Mouse (Mus musculus): Measurements from ENCODE around the gene Cdt1.

Gene Cdt1

DNA sequence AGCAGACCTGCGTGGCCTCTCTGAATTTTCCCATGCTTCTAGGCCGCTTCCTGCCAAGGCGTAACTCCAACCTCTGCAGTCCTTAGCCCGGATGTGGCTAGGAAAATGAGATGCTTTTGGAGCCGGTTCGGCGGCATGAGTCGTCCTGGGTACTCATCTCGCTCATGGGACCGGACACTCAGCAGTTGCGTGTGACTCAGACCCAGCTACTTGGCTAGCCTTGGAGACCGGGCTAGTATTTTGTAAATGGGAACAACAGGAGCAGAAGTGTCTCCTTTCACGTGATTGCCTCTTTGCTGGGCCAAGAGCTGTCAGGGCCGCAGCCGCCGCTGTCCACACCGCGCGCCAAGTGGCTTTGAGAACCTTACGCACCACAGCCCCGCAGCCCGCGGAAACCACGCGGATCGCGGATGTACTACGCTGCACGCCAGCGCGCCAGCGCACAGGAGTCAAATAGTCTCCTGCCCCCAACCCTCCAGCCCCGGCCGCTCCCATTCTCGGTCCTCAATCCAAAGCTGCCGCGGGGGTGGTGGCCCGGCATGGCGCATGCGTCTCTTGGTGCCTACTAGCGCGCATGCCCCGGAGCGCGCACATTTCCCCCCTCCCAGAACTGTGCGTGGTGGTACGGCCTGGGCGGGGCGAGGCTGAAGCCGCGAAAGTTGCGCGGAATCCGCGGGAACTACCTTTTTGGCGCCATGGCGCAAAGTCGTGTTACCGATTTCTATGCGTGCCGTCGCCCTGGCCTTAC lies at the start of gene Cdt1:
Cdt1 (plus strand) TSS at position 655 of the 748 bp plus-strand sequence.
- DNase-seq = peak; percentile 90 to 92

DNA sequence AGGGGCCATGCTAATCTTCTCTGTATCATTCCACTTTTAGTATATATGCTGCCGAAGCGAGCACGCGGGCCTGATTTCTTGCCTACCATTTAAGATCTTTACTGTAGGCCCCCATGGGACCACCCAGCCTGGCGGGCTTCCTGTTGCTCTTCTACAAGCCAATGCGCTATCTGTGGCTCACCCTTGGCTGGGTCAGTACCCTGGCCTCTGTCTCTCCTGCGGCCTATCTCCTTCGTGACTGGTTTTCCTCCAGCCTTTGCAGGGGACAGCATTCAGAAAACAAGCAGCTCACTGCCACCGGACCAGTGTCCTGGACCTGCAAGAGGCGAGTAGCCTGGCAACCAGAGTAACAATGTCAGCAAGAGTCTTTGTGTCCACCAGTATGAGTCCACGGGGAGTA lies 47.2 kb upstream of the Cdt1 start:
- DNase-seq = no peak

DNA sequence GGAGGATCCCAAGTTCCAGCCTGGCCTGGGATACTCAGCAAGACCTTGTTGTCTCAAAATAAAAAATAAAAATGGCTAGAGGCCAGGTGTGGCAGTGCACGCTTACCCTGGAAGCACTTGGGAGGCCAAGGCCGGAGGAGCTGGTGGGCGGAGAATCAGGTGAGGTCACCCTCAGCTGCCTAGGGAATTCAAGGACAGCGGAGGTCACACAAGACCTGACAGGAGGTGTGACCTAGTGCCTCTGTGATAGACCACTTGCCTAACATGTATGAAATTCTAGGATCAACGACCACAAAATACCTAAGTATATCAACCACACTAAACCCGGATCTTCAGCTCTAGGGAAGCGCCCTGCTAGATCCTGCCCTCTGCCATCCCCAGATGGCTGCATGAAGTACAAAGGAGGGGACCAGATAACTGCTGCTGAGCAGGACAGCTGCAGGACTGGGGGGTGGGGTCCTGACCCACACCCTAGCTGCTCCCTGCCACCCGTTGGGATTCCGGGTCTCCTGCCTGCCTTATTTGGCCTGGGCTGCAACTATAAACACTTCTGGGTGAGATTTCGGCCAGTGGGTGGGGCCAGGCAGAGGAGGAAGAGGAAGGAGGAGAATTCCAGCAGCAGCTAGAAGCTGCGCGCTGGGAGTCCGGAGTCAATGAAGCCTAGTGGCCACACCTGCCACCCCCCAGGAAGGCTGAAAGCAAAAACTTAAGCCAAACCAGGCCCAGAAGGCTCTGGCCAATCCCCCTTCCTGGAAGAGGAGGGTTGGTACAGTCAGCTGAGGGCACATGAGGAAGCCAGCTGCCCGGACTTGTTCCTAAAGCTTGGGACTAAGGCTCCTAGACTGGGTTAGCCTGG lies 44.8 kb upstream of the Cdt1 start:
- DNase-seq = no peak

DNA sequence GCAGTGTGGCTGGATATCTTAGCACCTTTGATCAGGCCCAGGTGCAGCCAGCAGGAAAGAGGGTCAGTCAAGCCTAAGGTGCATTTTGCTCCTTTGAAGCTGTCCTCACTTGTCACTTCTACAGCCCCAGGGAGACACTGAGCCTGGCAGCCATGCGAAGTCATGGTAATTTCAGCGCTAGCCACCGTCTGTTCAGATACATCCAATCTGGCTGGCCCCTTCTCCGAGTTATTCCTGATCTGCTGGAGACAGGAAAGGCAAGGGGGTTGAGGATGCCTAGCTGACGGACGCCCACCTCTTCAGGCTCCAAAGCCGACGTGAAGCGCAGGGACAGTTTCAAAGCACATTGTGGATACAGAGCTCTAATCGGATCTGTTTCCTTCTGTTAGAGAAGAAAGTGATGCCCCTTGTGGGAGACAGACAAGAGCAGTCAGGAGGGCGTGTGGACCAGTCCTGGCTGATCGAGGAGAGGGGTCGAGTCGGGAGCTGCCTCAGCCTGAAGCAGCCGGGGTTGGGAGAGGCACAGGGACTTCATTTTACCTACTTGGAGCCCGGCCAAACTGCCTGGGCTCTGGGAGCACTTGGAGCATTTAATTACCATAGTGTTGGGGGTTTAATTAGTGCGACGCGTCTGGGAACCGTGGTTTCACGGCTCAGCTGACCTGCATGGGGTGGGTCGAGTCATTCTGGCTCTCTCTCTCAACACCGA lies 44.0 kb upstream of the Cdt1 start:
- DNase-seq = no peak

DNA sequence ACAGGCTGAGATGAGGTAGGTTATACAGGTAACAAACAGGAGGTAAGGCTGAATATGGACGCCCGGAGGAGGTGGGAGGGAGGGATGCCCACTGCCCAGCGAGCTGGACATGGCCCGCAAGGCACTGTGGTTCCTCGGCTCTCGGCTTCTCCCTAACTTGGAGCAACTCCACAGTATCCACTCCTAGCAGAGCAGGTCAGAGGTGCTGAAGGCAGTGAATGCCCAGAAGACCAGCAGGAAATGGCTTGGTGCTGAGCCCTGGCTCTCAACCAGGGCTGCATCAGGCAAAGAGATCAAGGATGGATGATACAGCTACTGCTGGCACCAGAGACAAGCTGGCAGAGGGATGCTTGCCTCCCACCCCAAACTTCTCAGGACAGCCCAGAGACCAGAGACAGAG lies 43.3 kb upstream of the Cdt1 start:
- no peak for DNase-seq

DNA sequence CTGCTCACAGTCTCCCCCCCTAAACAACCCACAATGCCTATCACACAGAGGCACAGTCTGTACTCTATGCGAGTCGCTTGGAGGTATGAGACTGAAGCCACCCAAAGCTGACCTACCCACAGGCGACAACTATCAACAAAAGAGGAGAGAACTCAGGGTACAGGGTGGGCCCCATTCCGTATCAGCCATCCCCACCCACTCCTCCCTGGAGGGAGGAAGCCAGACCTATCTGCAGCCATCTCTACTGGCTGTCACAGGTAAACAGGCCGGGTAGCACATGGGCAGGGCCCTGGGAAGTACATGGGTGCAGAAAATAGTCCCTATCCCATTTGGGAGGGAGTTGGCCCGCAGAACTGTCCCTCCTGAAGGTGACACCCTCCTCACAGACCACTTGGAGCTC lies 42.8 kb upstream of the Cdt1 start:
- DNase-seq = no peak

DNA sequence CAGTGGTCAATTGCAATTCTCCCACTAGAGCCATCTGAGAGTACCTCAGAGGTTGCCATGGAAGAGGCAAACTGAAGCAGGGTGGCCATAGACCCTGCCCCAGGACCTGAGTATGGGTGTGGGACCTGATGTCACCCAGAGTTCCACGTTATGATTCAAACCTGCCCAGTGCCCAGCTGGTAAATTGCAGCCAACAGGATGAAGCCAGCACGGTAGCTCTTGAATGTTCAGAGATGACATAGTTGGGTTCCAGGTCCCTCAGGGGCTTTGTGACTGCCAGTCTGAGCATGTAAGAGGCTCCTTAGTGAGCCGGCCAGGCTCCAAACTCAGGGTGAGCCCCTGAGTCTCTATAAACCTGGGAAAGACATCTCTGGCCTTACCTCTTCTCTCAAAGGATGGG lies 41.7 kb upstream of the Cdt1 start:
- no peak for DNase-seq

DNA sequence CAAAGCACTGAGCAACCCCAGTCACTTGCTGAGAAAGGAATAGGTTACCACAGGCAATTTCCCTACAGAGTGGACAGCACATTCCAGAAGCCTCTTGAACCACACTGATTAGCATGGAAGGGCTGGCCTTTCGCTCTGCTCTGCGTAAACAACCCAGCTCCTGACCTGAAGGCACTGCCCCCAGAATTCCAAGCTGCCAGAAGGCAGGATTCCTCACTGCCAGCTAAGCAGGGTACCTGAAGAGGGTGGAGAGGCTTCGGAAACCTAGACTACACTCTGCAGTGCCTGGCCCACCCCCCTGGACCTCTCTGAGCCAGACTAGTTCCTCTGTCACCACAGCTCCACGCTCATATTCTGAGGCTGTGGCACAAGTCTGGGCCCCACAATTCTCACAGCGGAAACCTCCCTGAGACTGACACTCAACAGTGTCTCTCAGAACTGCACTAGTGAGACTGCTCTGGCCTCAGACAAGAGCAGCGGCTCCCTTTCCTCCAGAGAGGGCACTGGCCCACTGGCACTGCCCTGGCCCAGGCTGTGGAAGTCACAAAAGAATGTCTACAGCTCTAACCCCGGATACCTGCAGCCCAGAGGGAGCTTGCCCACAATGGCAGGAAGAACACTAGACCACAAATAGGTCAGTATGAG lies 41.2 kb upstream of the Cdt1 start:
- DNase-seq = no peak

DNA sequence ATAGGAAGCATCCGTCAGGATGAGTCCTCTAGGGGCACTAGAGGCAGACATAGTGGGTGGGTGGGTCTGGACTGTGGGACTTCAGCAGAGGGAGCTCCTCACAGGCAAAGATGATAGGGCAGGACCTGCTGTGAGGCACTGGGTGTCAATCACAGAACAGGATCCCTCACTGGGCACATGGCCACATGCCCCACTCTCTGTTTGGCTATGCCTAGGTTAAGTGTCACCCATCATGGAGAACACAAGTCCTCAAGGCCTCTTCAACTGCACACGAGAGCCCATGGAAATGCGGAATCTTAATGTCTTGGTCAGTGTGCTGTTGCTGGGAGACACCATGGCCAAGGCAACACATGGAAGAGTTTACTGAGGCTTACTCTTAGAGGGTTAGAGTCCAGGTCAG lies 39.9 kb upstream of the Cdt1 start:
- DNase-seq = no peak

DNA sequence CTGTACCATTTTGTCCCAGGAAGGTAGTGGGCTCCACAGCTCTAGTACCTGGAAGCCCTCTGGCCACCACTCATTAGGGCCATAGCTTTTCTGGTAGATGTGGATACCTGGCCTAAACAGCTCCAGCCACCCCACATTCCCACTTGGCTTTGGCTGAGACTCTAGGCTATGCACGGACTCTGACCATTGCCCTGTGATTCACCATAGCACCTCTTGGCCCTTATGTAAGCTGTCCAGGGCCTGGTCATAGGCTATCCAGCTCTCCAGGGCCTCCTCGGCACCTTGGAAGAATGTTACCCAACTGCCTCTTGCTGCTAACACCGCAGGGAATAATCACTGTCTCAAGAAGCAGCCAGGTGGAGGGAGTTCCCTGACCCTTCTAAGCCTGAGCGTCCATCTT lies 38.7 kb upstream of the Cdt1 start:
- no peak for DNase-seq

DNA sequence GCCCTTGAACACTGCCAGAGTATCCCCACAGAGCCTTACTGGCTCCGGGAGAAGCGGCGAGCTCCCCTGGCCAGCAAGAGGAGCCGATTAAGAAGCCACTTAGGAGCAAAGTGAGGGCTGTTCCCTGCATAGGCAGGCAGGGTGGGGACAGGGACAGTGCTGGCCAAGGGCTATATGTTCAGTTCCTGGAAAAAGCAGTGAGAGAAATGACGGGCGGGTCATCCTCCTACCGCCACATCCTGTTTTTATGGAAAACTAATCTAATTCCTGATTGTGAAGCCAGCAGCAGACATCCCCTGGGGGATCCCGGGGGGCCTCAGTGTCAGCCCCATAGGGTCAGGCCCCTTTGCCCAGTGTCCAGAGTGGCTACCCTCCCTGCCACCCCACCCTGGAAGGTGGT lies 36.5 kb upstream of the Cdt1 start:
- DNase-seq = no peak

DNA sequence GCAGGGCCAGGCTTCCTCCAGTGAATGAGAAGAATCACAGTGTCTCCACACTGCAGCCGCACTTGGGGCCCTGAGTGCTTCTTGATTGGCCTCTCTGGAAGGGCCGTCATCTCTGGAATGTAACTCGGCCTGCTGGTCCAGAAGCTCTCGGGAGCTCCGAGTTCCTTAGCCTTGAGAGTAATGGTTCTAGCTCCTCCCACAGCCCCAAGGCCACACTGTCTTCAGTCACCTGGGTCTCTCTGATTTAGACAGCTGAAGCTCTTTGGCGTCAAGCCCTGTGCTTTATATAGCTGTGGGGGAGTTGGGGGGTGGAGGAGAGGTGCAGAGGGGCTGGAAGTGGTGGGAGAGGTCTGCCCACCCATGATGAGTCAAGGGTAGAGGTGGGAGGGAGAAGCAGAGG lies 30.8 kb upstream of the Cdt1 start:
- DNase-seq = no peak

DNA sequence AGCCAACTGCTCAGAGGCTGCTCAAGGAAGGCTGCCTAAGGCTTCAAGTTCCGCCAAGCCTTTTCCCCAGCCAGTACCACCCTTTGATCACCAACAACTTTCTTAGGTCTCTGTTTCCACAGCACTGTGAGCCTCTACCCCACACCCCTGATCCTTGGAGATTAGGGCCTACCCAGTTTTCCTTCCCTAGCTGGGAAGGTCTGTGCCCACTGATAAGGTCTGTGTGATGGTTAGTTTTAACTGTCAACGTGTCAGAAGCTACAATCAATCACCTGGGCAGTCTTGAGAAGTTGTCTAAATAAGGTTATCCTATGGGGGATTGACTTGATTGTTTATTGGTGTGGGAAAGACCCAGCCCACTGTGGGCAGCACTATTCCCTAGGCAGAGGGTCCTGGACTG lies 30.0 kb upstream of the Cdt1 start:
- DNase-seq = no peak

DNA sequence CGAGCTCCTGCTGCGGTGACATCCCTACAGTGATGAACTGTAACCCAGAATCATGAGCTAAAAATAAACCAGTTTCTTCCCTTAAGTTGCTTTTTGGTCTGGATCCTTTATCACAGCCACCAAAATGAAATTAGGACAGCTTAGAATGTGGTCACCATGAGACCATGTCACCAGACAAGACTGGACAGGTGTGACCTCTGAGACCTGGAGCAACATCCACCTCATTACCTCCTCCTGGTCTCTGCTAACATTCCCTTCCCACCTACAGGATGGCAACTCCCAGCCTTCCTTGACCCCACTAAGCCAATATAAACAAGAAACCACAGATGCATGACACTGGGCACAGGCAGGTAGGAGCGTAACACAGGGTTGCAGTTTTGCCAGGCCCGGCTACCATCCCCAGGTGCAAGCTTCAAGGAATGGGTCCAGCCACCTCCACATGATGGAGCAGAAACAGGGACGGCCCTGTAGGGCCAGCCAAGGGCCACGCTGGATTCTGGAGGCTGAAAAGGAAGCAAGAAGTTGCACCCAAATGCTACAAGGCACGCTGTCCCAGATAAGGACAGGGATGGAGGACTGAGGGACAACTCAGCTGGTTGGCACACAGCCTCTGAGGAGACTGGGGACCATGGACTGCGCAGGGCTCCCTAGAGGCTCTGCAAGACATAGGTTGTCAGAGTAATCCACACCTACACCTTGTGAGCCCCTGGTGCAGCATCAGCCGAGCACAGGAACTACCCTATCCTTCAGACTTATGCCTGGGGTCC lies 29.3 kb upstream of the Cdt1 start:
- no peak for DNase-seq

DNA sequence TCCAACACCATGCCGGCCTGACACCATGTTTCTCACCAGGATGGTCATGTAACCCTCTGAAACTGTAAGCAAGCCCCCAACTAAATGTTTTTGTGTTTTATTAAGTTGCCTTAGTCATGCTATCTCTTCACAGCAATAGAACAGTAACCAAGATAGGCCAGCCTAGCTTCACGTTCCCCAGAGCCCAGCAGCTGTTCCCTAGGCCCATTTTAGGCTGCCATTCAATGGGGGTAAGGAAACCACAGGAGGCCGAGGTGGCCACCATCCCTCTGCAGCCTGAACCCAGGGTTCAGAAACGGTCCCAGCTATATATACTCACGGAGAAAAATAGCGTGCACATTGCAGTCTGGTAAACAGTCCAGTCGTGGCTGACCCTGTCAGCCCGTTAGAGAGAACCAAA lies 23.7 kb upstream of the Cdt1 start:
- no peak for DNase-seq

DNA sequence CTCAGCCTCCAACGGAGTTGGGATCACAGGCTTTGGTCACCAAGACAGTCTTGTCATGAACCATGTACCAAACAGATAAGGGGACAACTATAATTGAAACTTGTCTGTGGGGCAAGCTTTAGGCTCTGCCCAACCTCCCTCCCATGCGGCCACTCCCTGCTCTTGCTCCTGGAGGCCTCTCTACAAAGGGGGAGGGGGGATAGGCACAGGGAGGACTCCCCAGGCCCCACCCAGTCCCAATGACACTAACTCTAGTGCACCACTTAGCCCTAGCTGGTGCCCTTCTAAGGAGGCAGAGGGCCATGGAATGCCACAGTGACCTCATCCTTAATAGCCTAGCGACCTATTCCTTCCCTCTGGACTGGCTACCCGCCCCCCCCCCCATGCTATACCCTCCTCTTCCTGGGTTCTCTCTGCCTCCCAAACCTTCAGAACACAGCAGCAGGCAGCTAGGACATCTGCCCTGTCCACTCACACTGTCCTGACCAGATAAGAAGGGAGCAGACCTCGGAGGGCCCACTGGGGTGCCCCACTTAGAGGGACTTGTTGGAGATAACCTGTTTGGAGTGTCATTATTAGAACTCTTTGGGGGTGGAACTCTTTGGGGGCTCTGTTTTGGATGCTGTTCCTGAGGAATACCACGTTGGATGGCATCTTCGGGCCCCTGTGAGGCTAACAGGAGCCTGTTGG lies 21.6 kb upstream of the Cdt1 start:
- DNase-seq = no peak

DNA sequence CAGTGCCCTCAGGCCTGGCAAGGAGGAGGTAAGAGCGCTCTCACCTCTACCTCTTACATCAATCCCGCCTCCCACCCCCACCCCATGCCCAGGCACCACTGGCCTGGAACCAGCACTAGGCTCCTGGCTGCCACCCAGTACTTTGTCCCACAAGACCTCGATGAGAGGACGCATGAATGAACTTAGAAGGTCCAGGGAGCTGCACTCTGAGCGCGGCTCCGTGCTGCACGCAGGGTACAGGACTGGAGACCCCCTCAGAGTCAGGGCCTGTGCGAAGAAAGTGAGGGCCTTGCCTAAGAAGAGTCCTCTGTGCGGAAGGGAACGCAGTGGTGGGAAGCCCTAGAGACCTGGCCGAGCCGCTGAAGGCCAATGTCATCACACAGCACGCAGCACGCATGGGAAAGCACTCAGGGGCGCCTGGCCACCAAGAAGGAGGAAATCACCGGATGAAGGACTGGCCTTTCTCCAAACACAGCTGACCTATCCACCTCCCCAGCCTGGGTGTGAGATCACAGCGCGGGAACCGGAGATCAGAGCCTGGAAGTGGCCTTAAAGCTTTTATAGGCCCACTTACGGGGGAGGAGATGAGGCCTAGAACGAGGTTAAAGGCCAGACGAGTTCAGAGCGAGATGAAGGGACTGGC lies 20.9 kb upstream of the Cdt1 start:
- no peak for DNase-seq

DNA sequence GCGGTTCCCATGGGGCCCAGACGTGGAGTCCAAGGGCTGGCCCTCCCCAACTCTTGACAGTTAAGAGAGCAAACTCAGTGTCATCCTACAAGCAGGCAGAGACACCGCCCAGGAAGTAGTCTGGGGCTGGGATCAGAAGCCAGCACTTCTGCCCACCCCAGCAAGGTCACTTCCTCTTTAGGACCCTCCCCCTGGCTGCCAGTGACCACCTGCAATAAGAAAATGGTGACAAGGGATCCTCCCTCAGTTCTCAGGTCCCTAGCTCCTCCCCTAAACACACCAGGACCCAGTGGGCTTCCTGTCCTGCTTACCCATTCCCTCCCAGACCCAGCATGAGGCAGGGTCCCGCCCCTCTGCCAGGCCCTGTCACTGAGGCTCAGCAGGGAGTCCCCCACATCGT lies 20.0 kb upstream of the Cdt1 start:
- DNase-seq = peak in 1 of 2 experiments; percentile 56

DNA sequence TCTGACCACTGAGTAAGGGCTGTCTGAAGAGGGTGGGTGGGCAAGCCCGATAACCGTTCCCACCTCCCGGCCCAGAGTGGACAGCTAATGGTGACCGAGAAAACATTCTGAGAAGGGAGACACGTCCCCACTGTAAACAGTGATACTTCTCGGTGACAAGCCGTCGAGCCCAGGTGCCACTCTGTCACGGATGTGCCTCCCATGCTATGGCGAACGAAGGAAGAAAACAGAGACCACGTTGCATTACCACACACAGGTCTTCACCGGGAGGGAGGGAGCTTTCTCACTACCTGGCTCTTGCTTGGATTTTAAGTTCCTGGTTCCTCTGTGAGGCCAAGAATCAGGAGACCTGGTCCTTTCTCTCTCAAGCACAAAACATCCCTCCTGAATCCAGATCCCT lies 19.5 kb upstream of the Cdt1 start:
- no peak for DNase-seq

DNA sequence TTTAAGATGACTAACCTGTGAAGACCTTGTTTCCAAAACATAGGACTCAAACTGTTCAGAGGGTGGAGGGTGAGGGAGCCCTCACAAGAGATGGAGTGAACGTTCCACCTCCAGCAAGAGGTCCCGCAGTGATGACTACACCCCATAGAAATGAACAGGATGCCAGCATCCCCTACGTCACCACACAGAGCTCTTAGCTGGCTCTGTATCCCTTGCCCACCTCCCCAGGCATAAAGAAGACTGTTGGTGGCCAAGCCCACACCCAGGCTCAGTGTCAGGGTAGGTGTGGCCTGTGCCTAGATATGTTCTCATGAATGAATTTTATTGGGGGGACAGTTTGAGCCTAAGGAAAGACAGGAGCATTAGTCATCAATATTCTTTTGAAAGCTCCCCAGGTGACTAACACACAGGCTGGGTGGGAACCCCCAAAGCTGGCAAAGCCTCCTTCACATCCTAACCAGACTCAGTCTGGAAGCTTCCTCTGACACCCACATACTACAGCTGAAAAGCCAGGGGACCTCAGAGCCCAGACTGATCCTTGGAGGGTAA lies 18.9 kb upstream of the Cdt1 start:
- no peak for DNase-seq

All from thymus, adult 18-20 months (tissue).